Mouse (Mus musculus) lung, postnatal 36 days (tissue): ENCODE results near the gene Ttf1.

Experiments used
- DNase-seq: peaks from one replicate; pipeline ENCODE4 v3.0.0; 2022; ENCODE audit warnings: mixed read lengths

The Ttf1 gene

DNA sequence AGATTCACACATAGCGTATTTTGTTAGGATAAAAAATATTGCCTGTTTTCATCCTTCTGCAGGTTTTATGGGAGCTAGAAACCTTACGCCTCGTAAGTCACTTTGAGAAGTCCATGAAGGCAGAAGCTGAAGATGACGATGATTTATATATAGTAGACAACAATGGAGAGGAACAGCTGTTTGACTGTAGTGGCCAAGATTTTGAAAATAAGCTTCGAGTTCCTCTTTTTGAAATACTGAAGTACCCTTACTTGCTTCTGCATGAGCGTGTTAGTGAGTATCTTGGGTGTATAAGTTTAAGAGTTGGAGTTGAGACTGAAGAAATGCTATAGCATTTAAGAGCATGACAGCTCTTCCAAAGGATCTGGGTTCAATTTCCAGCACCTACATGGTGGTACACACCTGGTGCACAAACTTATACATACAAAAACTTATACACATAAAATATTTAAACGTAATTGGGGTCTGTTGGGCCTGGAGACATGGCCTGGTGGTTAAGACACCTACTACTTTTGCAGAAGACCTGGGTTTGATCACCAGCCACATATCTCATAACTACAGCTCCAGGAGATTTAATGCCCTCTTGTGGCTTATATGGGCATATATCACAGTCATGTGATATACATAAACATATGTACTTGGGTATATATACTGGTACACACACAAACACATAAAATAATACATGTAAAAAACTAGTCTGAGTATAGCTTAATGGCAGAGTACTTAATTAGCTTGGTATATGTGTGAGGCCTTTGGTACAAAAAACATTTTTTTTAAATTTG, 70.2 kb downstream of the Ttf1 start:
- DNase-seq = no peak

- DNase-seq = no peak
Observed at GRCm38 (mm10) chr2:29135161-29135560, 75.1 kb downstream of the Ttf1 start.
